Mouse (Mus musculus): Measurements from ENCODE around the gene Ptpa. TPM values are rescaled to one million over a fixed set of nuclear protein-coding genes. Genes with fewer than 3 reads are reported as not detected.

The Ptpa gene
- polyA plus RNA-seq, 1 experiment from 2014 or later, result 132 TPM

- peaks cover 8% of the 10 kb centered on the region; the same call in 1 of the 2 replicates for H3K36me3 ChIP-seq (ENCODE audit: control insufficient read depth, insufficient read depth, low read length)
- ATAC-seq, result no peak
- no peaks in the 10 kb centered on the region for H3K9me3 ChIP-seq (ENCODE audit: control insufficient read depth, low read length)
- no peaks in the 10 kb centered on the region for H3K27me3 ChIP-seq (replicated peaks; ENCODE audit: control insufficient read depth, insufficient read depth, low read length)
- H3K4me1 ChIP-seq (ENCODE audit: control insufficient read depth, insufficient read depth, low read length), result no peaks in the 10 kb centered on the region
- no peak overlapping the region for H3K27ac ChIP-seq (ENCODE audit: low read length)
- H3K4me3 ChIP-seq (ENCODE audit: low read length), result no peak overlapping the region
- 72% methylated on average over 5 of the region's 5 CpGs for WGBS
- no peak overlapping the region for H3K4me2 ChIP-seq (ENCODE audit: low read depth, low read length)
- H3K9ac ChIP-seq (ENCODE audit: low read depth, low read length), result no peak overlapping the region
Measured at GRCm38 (mm10) chr2:30384814-30385213, 31.0 kb upstream of the Ptpa start.

GRCm38 (mm10) chr2:30385591-30385990 lies 30.2 kb upstream of the Ptpa start:
- no peak overlapping the region for H3K4me2 ChIP-seq (ENCODE audit: low read depth, low read length)
- H3K4me1 ChIP-seq (ENCODE audit: control insufficient read depth, insufficient read depth, low read length), result no peaks in the 10 kb centered on the region
- no peak overlapping the region for H3K4me3 ChIP-seq (ENCODE audit: low read length)
- no peak overlapping the region for H3K9ac ChIP-seq (ENCODE audit: low read depth, low read length)
- WGBS, result 84% methylated on average over 4 of the region's 4 CpGs
- no peak for ATAC-seq
- H3K27me3 ChIP-seq (replicated peaks; ENCODE audit: control insufficient read depth, insufficient read depth, low read length), result no peaks in the 10 kb centered on the region
- H3K36me3 ChIP-seq (ENCODE audit: control insufficient read depth, insufficient read depth, low read length), result peaks cover 8% of the 10 kb centered on the region; the same call in 1 of the 2 replicates
- H3K9me3 ChIP-seq (ENCODE audit: control insufficient read depth, low read length), result no peaks in the 10 kb centered on the region
- no peak overlapping the region for H3K27ac ChIP-seq (ENCODE audit: low read length)

GRCm38 (mm10) chr2:30386913-30387312 lies 28.9 kb upstream of the Ptpa start:
- H3K27me3 ChIP-seq (replicated peaks; ENCODE audit: control insufficient read depth, insufficient read depth, low read length), result no peaks in the 10 kb centered on the region
- no peak overlapping the region for H3K4me3 ChIP-seq (ENCODE audit: low read length)
- no peak overlapping the region for H3K9ac ChIP-seq (ENCODE audit: low read depth, low read length)
- peaks cover 5% of the 10 kb centered on the region; the same call in 1 of the 2 replicates for H3K36me3 ChIP-seq (ENCODE audit: control insufficient read depth, insufficient read depth, low read length)
- H3K4me1 ChIP-seq (ENCODE audit: control insufficient read depth, insufficient read depth, low read length), result 0 out of 2 replicates have a peak, but pooled peaks cover 3% of the 10 kb centered on the region
- H3K4me2 ChIP-seq (ENCODE audit: low read depth, low read length), result no peak overlapping the region
- 82% methylated on average over 9 of the region's 9 CpGs for WGBS
- H3K9me3 ChIP-seq (ENCODE audit: control insufficient read depth, low read length), result no peaks in the 10 kb centered on the region
- no peak for ATAC-seq
- H3K27ac ChIP-seq (ENCODE audit: low read length), result no peak overlapping the region

DNA sequence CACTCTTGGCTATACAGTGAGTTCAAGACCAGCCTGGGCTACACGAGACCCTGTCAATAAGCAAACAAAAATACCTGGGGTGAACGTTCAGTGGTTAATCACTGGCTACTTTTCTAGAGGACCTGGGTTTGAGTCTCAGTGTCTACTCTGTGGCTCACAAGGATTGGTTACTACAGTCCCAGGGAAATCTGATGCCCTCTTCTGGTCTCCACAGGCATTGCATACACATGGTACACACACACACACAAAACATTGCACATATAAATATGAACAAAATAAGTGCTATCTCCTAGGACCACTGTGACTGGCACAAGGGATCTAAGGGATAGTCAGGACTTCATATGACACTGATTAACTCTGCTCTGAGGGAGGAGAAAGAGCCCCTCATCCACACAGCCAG lies 26.8 kb upstream of the Ptpa start:
- no peaks in the 10 kb centered on the region for H3K27me3 ChIP-seq (replicated peaks; ENCODE audit: control insufficient read depth, insufficient read depth, low read length)
- H3K4me2 ChIP-seq (ENCODE audit: low read depth, low read length), result no peak overlapping the region
- H3K9me3 ChIP-seq (ENCODE audit: control insufficient read depth, low read length), result no peaks in the 10 kb centered on the region
- WGBS, result 82% methylated on average over 2 of the region's 2 CpGs
- H3K36me3 ChIP-seq (ENCODE audit: control insufficient read depth, insufficient read depth, low read length), result no peaks in the 10 kb centered on the region
- no peak overlapping the region for H3K4me3 ChIP-seq (ENCODE audit: low read length)
- no peak for ATAC-seq
- peaks cover 12% of the 10 kb centered on the region for H3K4me1 ChIP-seq (ENCODE audit: control insufficient read depth, insufficient read depth, low read length)
- no peak overlapping the region for H3K9ac ChIP-seq (ENCODE audit: low read depth, low read length)
- no peak overlapping the region for H3K27ac ChIP-seq (ENCODE audit: low read length)

GRCm38 (mm10) chr2:30392114-30392576 lies 23.7 kb upstream of the Ptpa start, which contains the start of gene Dolpp1:
Gene Dolpp1, plus strand, starts transcription at chr2:30392254.
- peaks cover 30% of the 10 kb centered on the region for H3K4me1 ChIP-seq (ENCODE audit: control insufficient read depth, insufficient read depth, low read length)
- H3K27me3 ChIP-seq (replicated peaks; ENCODE audit: control insufficient read depth, insufficient read depth, low read length), result no peaks in the 10 kb centered on the region
- H3K9ac ChIP-seq (ENCODE audit: low read depth, low read length), result peak within 1 kb of the TSS; percentile 83
- peak within 1 kb of the TSS; percentile 59 for H3K4me2 ChIP-seq (ENCODE audit: low read depth, low read length)
- H3K9me3 ChIP-seq (ENCODE audit: control insufficient read depth, low read length), result no peaks in the 10 kb centered on the region
- peak within 1 kb of the TSS; percentile 91 for H3K4me3 ChIP-seq (ENCODE audit: low read length)
- peaks cover 8% of the 10 kb centered on the region; the same call in 1 of the 2 replicates for H3K36me3 ChIP-seq (ENCODE audit: control insufficient read depth, insufficient read depth, low read length)
- peak; percentile 97 for ATAC-seq
- WGBS, result under 1% methylated on average over 40 of the region's 40 CpGs
- H3K27ac ChIP-seq (ENCODE audit: low read length), result peak within 1 kb of the TSS; percentile 96

GRCm38 (mm10) chr2:30392577-30393369 lies 23.1 kb upstream of the Ptpa start:
- H3K27me3 ChIP-seq (replicated peaks; ENCODE audit: control insufficient read depth, insufficient read depth, low read length), result no peaks in the 10 kb centered on the region
- H3K9ac ChIP-seq (ENCODE audit: low read depth, low read length), result peak overlapping the region; percentile 83
- peaks cover 12% of the 10 kb centered on the region; the same call in 1 of the 2 replicates for H3K36me3 ChIP-seq (ENCODE audit: control insufficient read depth, insufficient read depth, low read length)
- H3K4me3 ChIP-seq (ENCODE audit: low read length), result peak overlapping the region; percentile 91
- peak overlapping the region; percentile 59 for H3K4me2 ChIP-seq (ENCODE audit: low read depth, low read length)
- ATAC-seq, result peak; percentile 73
- under 1% methylated on average over 54 of the region's 54 CpGs for WGBS
- H3K9me3 ChIP-seq (ENCODE audit: control insufficient read depth, low read length), result no peaks in the 10 kb centered on the region
- H3K4me1 ChIP-seq (ENCODE audit: control insufficient read depth, insufficient read depth, low read length), result peaks cover 30% of the 10 kb centered on the region
- peak overlapping the region; percentile 96 for H3K27ac ChIP-seq (ENCODE audit: low read length)

- Histone ChIP-seq H3K9me3 (ENCODE audit: control insufficient read depth, low read length) (no peaks in the 10 kb centered on the region), H3K4me2 (ENCODE audit: low read depth, low read length) (peak overlapping the region; percentile 59)
Measured at GRCm38 (mm10) chr2:30393370-30393656, 22.5 kb upstream of the Ptpa start.

DNA sequence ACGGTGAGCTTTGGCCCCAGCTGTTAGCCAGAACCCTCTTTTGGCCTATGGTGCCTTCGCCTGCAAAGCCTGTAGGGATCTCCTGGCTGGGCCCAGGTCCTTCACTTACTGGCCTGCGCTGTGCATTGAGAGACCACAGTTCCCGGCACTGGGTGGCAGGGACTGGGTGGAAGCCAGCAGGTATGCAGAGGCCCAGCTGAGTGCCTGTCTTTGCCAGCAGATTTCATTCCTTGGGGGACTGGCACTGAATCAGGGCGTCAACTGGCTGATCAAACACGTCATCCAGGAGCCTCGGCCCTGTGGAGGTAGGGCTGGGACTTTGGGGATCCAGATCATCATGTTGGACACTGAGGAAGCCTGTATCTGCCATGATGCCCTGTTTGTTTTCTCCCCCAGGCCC lies 20.1 kb upstream of the Ptpa start:
- Histone ChIP-seq H3K4me1 (ENCODE audit: control insufficient read depth, insufficient read depth, low read length) (peaks cover 28% of the 10 kb centered on the region), H3K4me3 (ENCODE audit: low read length) (no peak overlapping the region), H3K27ac (ENCODE audit: low read length) (no peak overlapping the region), H3K36me3 (ENCODE audit: control insufficient read depth, insufficient read depth, low read length) (peaks cover 26% of the 10 kb centered on the region), H3K9ac (ENCODE audit: low read depth, low read length) (0 out of 2 replicates have a peak overlapping the region, but pooled peaks have one; percentile 8), H3K27me3 (replicated peaks; ENCODE audit: control insufficient read depth, insufficient read depth, low read length) (no peaks in the 10 kb centered on the region), H3K4me2 (ENCODE audit: low read depth, low read length) (no peak overlapping the region), H3K9me3 (ENCODE audit: control insufficient read depth, low read length) (no peaks in the 10 kb centered on the region)
- WGBS, result 94% methylated on average over 7 of the region's 7 CpGs
- ATAC-seq, result no peak

More at GRCm38 (mm10) chr2:30393370-30393656, 22.5 kb upstream of the Ptpa start:
- peak overlapping the region; percentile 96 for H3K27ac ChIP-seq (ENCODE audit: low read length)
- peaks cover 15% of the 10 kb centered on the region for H3K36me3 ChIP-seq (ENCODE audit: control insufficient read depth, insufficient read depth, low read length)
- ATAC-seq, result 0 out of 2 replicates have a peak, but pooled peaks have one; percentile 11
- WGBS, result 41% methylated on average over 1 of the region's 1 CpGs
- H3K27me3 ChIP-seq (replicated peaks; ENCODE audit: control insufficient read depth, insufficient read depth, low read length), result no peaks in the 10 kb centered on the region
- H3K4me3 ChIP-seq (ENCODE audit: low read length), result peak overlapping the region; percentile 91
- H3K9ac ChIP-seq (ENCODE audit: low read depth, low read length), result peak overlapping the region; percentile 83
- H3K4me1 ChIP-seq (ENCODE audit: control insufficient read depth, insufficient read depth, low read length), result peaks cover 30% of the 10 kb centered on the region

DNA sequence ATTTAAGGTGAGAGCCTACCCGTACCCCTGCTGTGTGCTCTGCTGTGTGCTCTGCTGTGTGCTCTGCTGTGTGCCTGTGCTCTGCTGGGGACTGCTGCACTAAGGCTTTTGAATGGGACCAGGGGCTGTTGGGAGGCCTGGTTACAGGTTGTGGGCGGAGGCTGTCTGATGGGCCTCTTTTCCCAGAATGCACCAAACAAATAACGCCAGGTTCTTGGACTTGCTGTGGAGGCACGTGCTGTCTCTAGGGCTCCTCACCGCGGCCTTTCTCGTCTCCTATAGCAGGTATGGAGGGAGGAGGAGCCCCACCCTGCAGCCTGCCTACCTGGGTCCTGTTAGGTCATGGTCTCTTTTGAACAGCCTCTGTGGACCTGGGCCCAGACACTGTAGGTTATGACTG lies 19.6 kb upstream of the Ptpa start:
- WGBS, result 72% methylated on average over 7 of the region's 7 CpGs
- H3K27ac ChIP-seq (ENCODE audit: low read length), result no peak overlapping the region
- H3K4me2 ChIP-seq (ENCODE audit: low read depth, low read length), result no peak overlapping the region
- no peak overlapping the region for H3K4me3 ChIP-seq (ENCODE audit: low read length)
- H3K9ac ChIP-seq (ENCODE audit: low read depth, low read length), result 0 out of 2 replicates have a peak overlapping the region, but pooled peaks have one; percentile 8
- no peaks in the 10 kb centered on the region for H3K27me3 ChIP-seq (replicated peaks; ENCODE audit: control insufficient read depth, insufficient read depth, low read length)
- H3K4me1 ChIP-seq (ENCODE audit: control insufficient read depth, insufficient read depth, low read length), result peaks cover 27% of the 10 kb centered on the region
- no peak for ATAC-seq
- no peaks in the 10 kb centered on the region for H3K9me3 ChIP-seq (ENCODE audit: control insufficient read depth, low read length)
- H3K36me3 ChIP-seq (ENCODE audit: control insufficient read depth, insufficient read depth, low read length), result peaks cover 26% of the 10 kb centered on the region
